In the genomic region with DNA sequence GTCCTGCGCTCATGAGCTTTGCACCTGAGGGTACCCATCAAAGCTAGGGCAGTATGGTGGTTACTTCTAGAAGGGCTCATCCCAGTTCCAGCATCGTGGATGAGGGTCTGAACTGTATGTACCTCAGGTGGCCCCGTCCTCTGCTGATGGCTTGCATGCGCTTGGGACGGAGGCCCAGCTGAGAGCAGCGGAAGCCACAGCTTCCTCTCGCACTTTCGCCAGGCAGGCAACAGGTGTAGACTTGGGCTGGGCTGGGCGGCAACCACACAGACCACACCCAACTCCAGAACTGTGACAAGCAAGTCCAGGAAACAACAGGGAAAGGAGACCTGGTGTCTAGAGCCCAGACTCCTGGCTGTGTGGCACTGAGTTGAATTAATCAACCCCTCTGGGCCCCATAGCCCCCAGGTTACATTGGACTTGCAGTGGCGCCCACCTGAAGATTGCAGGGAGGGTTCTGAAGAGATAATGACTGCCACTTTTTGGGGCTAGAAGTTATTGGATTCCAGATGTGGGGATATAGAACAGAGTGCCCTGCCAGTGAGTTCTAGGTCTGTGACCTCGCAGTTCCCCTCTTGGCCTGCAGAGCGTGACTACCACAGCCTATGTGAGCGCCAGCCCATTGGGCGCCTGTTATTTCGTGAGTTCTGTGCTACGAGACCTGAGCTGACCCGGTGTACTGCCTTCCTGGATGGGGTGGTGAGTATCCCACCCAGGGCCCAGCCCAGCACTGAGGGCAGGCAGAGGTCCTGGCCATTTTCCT, we compare ENCODE assay signal across 9 mouse cellular contexts. TPM values are rescaled to one million over a fixed set of nuclear protein-coding genes. Genes with fewer than 3 reads are reported as not detected.
DNase-seq lines count a peak whose midpoint lies in the region; ATAC-seq and TF ChIP-seq lines count a peak whose summit lies in the region.
"Had no signal": no experiment of that assay in that cellular context is flagged by ENCODE, and none has a peak within 500 bp of the region (broad histone marks: within the 10 kb centered on the region; RNA-seq: fewer than 3 reads in every experiment).

No protein-coding gene starts in this region.

- H3K9me3 ChIP-seq in lung, embryonic 14.5 days (ENCODE audit: low read depth, low read length) = no peaks in the 10 kb centered on the region
- H3K9me3 ChIP-seq in intestine, embryonic 16.5 days (ENCODE audit: control insufficient read depth, low read length) = no peaks in the 10 kb centered on the region
- H3K9me3 ChIP-seq: embryonic facial prominence, embryonic 12.5 days had no signal

- TF ChIP-seq CTCF in lung, embryonic 14.5 days (IDR thresholded peaks at IDR 0.05; ENCODE audit: low read depth) = peak; percentile 24; the same call in 1 of the 2 replicates

- H3K27ac ChIP-seq in lung, embryonic 14.5 days (ENCODE audit: low read depth) = no peak overlapping the region
- no peak overlapping the region for H3K27ac ChIP-seq in intestine, embryonic 16.5 days (ENCODE audit: low read length)
- H3K27ac ChIP-seq: embryonic facial prominence, embryonic 12.5 days had no signal

- no peak for ATAC-seq in lung, embryonic 14.5 days (ENCODE audit: insufficient read depth)
- ATAC-seq in intestine, embryonic 16.5 days = no peak

- H3K4me3 ChIP-seq in lung, embryonic 14.5 days (ENCODE audit: low read depth, low read length) = no peak overlapping the region
- H3K4me3 ChIP-seq in intestine, embryonic 16.5 days (ENCODE audit: low read length) = no peak overlapping the region
- H3K4me3 ChIP-seq: embryonic facial prominence, embryonic 12.5 days had no signal

- WGBS in lung, embryonic 14.5 days = 89% methylated on average over 17 of the region's 17 CpGs
- WGBS in intestine, embryonic 16.5 days = 79% methylated on average over 17 of the region's 17 CpGs

- peaks cover 6% of the 10 kb centered on the region for H3K4me1 ChIP-seq in lung, embryonic 14.5 days (ENCODE audit: insufficient read depth)
- peaks cover 22% of the 10 kb centered on the region for H3K4me1 ChIP-seq in intestine, embryonic 16.5 days (ENCODE audit: control insufficient read depth, insufficient read depth, low read length)

- H3K27me3 ChIP-seq in lung, embryonic 14.5 days (ENCODE audit: insufficient read depth, low read length) = no peaks in the 10 kb centered on the region
- H3K27me3 ChIP-seq in intestine, embryonic 16.5 days (replicated peaks; ENCODE audit: control insufficient read depth, insufficient read depth, low read length) = no peaks in the 10 kb centered on the region
- H3K27me3 ChIP-seq: embryonic facial prominence, embryonic 12.5 days had no signal

- no peak overlapping the region for H3K4me2 ChIP-seq in lung, embryonic 14.5 days
- H3K4me2 ChIP-seq in intestine, embryonic 16.5 days (ENCODE audit: low read depth, low read length) = no peak overlapping the region
- H3K4me2 ChIP-seq: embryonic facial prominence, embryonic 12.5 days had no signal

- DNase-seq in cerebellum, adult 9-11 months = peak; percentile 9
- no peak for DNase-seq in cerebellum, adult 18-20 months
- no peak for DNase-seq in lung, embryonic 14.5 days
- no peak for DNase-seq in lung, postnatal 10 days
- peak; percentile 45 to 62 for DNase-seq in lung, postnatal 4 days
- DNase-seq in thymus, postnatal 25 days = peak; percentile 80
- DNase-seq in urinary bladder, postnatal 4 days (ENCODE audit: low spot score in 2 of 2) = no peak

- no peak overlapping the region for H3K9ac ChIP-seq in lung, embryonic 14.5 days
- H3K9ac ChIP-seq in intestine, embryonic 16.5 days (ENCODE audit: low read depth, low read length) = no peak overlapping the region
- H3K9ac ChIP-seq: embryonic facial prominence, embryonic 12.5 days had no signal

- H3K36me3 ChIP-seq in lung, embryonic 14.5 days (ENCODE audit: insufficient read depth) = peaks cover 60% of the 10 kb centered on the region
- peaks cover 22% of the 10 kb centered on the region for H3K36me3 ChIP-seq in intestine, embryonic 16.5 days (ENCODE audit: control insufficient read depth, insufficient read depth, low read length)

RNA-seq across cellular contexts. Expression of a gene that starts 5.0 kb away (rescaled TPM):
- polyA plus RNA-seq in lung, embryonic 14.5 days (2014; fragmentation: Nextera tagmentation; extraction: Ambion mirVana) = 64.3 and 71.0 TPM in 2 replicates
- polyA plus RNA-seq in intestine, embryonic 16.5 days (2015; fragmentation: Nextera tagmentation; extraction: Ambion mirVana) = 13.6 and 16.2 TPM in 2 replicates

RNA-seq across cellular contexts. Expression of a gene that starts 14.2 kb away (rescaled TPM):
- polyA plus RNA-seq in lung, embryonic 14.5 days (2014; fragmentation: Nextera tagmentation; extraction: Ambion mirVana) = 0.46 and 0.53 TPM in 2 replicates
- polyA plus RNA-seq in intestine, embryonic 16.5 days (2015; fragmentation: Nextera tagmentation; extraction: Ambion mirVana) = 0.10 and 0.18 TPM in 2 replicates

RNA-seq across cellular contexts. Expression of a gene that starts 23.3 kb away (rescaled TPM):
- not detected in 2 replicates for polyA plus RNA-seq in lung, embryonic 14.5 days (2014; fragmentation: Nextera tagmentation; extraction: Ambion mirVana)
- 1.1 and 4.0 TPM in 2 replicates for polyA plus RNA-seq in intestine, embryonic 16.5 days (2015; fragmentation: Nextera tagmentation; extraction: Ambion mirVana)

RNA-seq across cellular contexts. Expression of a gene that starts 34.8 kb away (rescaled TPM):
- polyA plus RNA-seq in lung, embryonic 14.5 days (2014; fragmentation: Nextera tagmentation; extraction: Ambion mirVana) = not detected in 2 replicates
- not detected in 2 replicates for polyA plus RNA-seq in intestine, embryonic 16.5 days (2015; fragmentation: Nextera tagmentation; extraction: Ambion mirVana)
- polyA plus RNA-seq: embryonic facial prominence, embryonic 12.5 days had no signal

RNA-seq across cellular contexts. Expression of a gene that starts 38.1 kb away (rescaled TPM):
- polyA plus RNA-seq in lung, embryonic 14.5 days (2014; fragmentation: Nextera tagmentation; extraction: Ambion mirVana) = 135 and 153 TPM in 2 replicates
- polyA plus RNA-seq in intestine, embryonic 16.5 days (2015; fragmentation: Nextera tagmentation; extraction: Ambion mirVana) = 88.4 and 91.2 TPM in 2 replicates

Comparison
In these comparisons a context has a peak if more than half of its experiments do, and no peak if none do; other contexts are left out.
1. DNase-seq: peak in cerebellum, adult 9-11 months (single experiment), lung, postnatal 4 days (2 of 2) and thymus, postnatal 25 days (single experiment); none in cerebellum, adult 18-20 months (0 of 2), lung, embryonic 14.5 days (single experiment), lung, postnatal 10 days (single experiment) and urinary bladder, postnatal 4 days (0 of 2).